Mouse (Mus musculus): ENCODE measurements around the gene Bnipl.

GRCm38 (mm10) chr3:95284062-95284461 is 33.1 kb upstream of the Bnipl start:
- TF ChIP-seq POLR2A (IDR thresholded peaks at IDR 0.05; ENCODE audit: insufficient read depth, low read length), result no peak
- no peak for TF ChIP-seq CTCF (IDR thresholded peaks at IDR 0.05; ENCODE audit: low read depth, low read length)
- TF ChIP-seq EP300 (IDR thresholded peaks at IDR 0.05; ENCODE audit: insufficient read depth, low read depth, low read length), result no peak
